Mouse (Mus musculus) neural tube, embryonic 11.5 days (tissue): ENCODE results near the gene Recql. TPM values are rescaled to one million over a fixed set of nuclear protein-coding genes. Genes with fewer than 3 reads are reported as not detected.

Experiments
- ATAC-seq: fragments of 200-750 bp; cut with Nextera tagmentation; 2 replicates; pipeline ENCODE4 v1.8.0; 2017; ENCODE audit warnings: moderate number of reproducible peaks, mild to moderate bottlenecking, moderate TSS enrichment, moderate library complexity; ENCODE audit not compliant: insufficient read depth, low FRiP score, low TSS enrichment
- DNase-seq: peaks from one replicate; pipeline ENCODE4 v3.0.0-alpha.2; 2015; ENCODE audit warnings: low spot score
- H3K27ac ChIP-seq: fragments of 300-500 bp; sonication (generic); 2 replicates; pipeline ENCODE4 v1.5.1; 2014; ENCODE audit warnings: low read depth, mild to moderate bottlenecking, low read length
- H3K27me3 ChIP-seq: fragments of 300-500 bp; sonication (generic); 2 replicates; pipeline ENCODE4 v1.6.1; 2014; ENCODE audit warnings: mild to moderate bottlenecking, low read length, mixed read lengths; ENCODE audit not compliant: control insufficient read depth, insufficient read depth
- H3K36me3 ChIP-seq: fragments of 300-500 bp; sonication (generic); 2 replicates; pipeline ENCODE4 v1.6.1; 2014; ENCODE audit warnings: mild to moderate bottlenecking, low read length, moderate library complexity, mixed read lengths; ENCODE audit not compliant: control insufficient read depth, insufficient read depth
- H3K4me1 ChIP-seq: fragments of 300-500 bp; sonication (generic); 2 replicates; pipeline ENCODE4 v1.6.1; 2014; ENCODE audit warnings: low read length, mixed read lengths; ENCODE audit not compliant: control insufficient read depth, insufficient read depth
- H3K4me2 ChIP-seq: fragments of 300-500 bp; sonication (generic); 2 replicates; pipeline ENCODE4 v1.6.1; 2014; ENCODE audit warnings: low read depth, mild to moderate bottlenecking, moderate library complexity
- H3K4me3 ChIP-seq: fragments of 300-500 bp; sonication (generic); 2 replicates; pipeline ENCODE4 v1.5.1; 2014; ENCODE audit warnings: low read depth, low read length
- H3K9ac ChIP-seq: fragments of 300-500 bp; sonication (generic); 2 replicates; pipeline ENCODE4 v1.6.1; 2014; ENCODE audit warnings: mild to moderate bottlenecking, low read length
- H3K9me3 ChIP-seq: fragments of 300-500 bp; sonication (generic); 2 replicates; pipeline ENCODE4 v1.6.1; 2016; ENCODE audit warnings: low read length; ENCODE audit not compliant: control insufficient read depth
- WGBS: fragments of 180-500 bp; shearing (Covaris S2); extraction: QIAGEN DNeasy Blood & Tissue Kit; methylation state at CpG from one replicate; pipeline ENCODE4 v1.1.7; 2014; 5-methylcytosine and 5-hydroxymethylcytosine counted together
- polyA plus RNA-seq: library from polyadenylated mRNA; unstranded; fragments of >200 nt; fragmentation: Nextera tagmentation; extraction: Ambion mirVana; gene quantifications from 2 replicates; pipeline ENCODE4 v1.2.1, GENCODE M21; 2014

The Recql gene
- polyA plus RNA-seq, 1 experiment from 2014 or later = 37.6 TPM

DNA sequence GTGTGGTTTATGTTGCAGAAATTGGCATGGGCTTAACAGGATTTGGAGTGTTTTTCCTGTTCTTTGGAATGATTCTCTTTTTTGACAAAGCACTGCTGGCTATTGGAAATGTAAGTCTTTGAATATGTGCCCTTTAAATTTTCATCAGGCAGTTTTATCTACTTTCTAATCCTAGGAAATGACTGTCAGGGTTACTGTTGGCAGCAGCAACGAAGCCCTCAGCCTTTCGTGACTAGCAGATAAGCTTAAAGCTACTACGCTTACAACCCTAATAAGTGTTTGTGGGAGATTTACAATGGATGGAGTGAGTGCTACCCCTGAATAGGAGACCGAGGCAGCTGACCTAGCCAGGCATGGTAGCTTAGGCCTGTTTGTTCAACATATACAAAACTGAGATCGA, 5.4 kb upstream of the Recql start:
- ATAC-seq (no peak), DNase-seq (no peak)
- 90% methylated on average over 5 of the region's 5 CpGs for WGBS
- peaks cover 6% of the 10 kb centered on the region for H3K36me3 ChIP-seq
- H3K27ac ChIP-seq = no peak overlapping the region
- H3K9ac ChIP-seq = no peak overlapping the region
- H3K4me2 ChIP-seq = no peak overlapping the region
- H3K4me1 ChIP-seq = 0 out of 2 replicates have a peak, but pooled peaks cover 3% of the 10 kb centered on the region
- H3K4me3 ChIP-seq = no peak overlapping the region
- H3K9me3 ChIP-seq = no peaks in the 10 kb centered on the region
- H3K27me3 ChIP-seq = no peaks in the 10 kb centered on the region

DNA sequence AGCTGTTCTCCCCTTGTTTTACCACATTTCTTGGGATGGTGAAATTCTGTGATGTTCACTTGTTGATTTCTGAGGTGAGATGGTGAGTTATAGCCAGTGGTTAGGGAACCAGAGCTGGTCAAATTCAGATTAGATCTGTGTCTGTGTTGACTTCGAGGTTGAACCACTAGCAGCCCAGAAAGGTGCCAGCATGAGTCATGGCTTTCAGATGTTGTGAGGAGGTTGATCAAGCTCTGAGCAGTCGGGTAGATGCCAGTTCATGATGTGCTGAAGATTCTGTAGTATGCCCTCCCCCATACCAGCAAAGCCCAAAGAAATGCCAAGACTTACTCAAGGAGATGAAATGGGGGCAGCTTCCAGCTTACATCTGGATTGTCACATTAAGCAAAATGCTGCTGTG, 2.2 kb upstream of the Recql start:
- Histone ChIP-seq H3K4me3 (no peak overlapping the region), H3K9me3 (no peaks in the 10 kb centered on the region), H3K27ac (no peak overlapping the region), H3K4me1 (peaks cover 7% of the 10 kb centered on the region; the same call in 1 of the 2 replicates), H3K36me3 (0 out of 2 replicates have a peak, but pooled peaks cover 2% of the 10 kb centered on the region), H3K9ac (no peak overlapping the region), H3K27me3 (no peaks in the 10 kb centered on the region), H3K4me2 (no peak overlapping the region)
- no peak for ATAC-seq
- no peak for DNase-seq
- 90% methylated on average over 2 of the region's 2 CpGs for WGBS

DNA sequence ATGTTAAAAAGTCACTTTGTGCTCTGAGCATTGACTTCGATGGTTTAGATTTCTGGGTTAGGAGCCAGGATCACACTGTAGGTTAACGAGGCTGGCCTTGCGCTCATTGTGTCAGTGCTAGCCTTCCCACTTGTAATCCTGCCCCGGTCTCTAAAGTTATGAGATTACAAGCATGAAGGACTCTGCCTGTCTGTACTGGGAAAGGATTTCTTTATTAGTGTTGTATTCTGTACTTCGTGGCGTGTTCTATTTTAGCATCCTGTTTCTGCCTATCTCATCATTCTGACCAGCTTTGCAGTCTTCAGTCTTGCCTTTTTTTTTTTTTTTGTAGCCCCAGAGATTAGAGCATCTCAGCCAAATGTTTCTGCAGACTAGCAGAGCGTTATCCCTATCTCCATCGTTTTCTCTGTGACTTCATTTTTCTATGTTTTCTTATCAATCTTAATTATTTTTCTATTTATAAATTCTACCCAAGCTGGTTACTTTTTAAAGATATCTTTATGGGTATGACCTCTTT, 926 bp upstream of the Recql start:
- H3K9ac ChIP-seq = peak overlapping the region; percentile 82
- no peaks in the 10 kb centered on the region for H3K9me3 ChIP-seq
- peaks cover 7% of the 10 kb centered on the region; the same call in 1 of the 2 replicates for H3K4me1 ChIP-seq
- WGBS = 25% methylated on average over 8 of the region's 8 CpGs
- H3K27ac ChIP-seq = no peak overlapping the region
- no peak for DNase-seq
- no peaks in the 10 kb centered on the region for H3K27me3 ChIP-seq
- peak overlapping the region; percentile 93 for H3K4me3 ChIP-seq
- ATAC-seq = no peak
- H3K36me3 ChIP-seq = 0 out of 2 replicates have a peak, but pooled peaks cover 2% of the 10 kb centered on the region
- peak overlapping the region; percentile 68 for H3K4me2 ChIP-seq

DNA sequence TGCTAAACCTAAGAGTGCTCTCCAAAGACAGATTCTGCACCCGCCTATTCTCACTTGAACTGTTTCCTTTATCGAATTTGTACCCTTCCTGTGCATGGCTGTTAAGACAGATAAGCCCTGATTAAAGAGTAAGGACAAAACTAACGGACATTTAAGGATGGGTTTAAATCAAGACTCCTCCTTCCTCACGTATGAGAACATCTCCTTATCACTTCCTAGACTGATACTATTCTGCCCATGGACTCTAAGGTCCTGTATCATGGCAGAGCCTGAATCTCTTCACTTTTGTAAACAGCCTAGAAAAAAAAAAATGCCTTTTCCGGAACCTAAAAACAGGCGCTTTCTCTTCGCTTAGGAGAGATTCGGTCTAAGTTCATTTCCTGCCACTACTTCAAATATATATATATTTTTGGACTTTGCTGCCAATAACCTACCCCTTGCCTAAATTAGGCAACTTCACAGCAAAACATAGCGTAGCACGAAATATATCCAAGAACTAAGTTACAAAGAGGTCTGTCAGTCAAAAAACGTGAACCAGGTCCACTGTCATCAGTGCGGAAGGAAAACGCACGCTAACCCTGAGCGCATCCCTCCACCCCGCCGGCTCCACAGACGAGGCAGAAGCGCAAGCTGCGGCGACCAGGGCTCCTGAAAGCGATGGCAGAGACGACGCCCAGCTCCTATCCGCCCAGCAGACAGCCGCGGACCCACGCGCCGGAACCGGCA, 439 bp downstream of the Recql start:
- DNase-seq (no peak), ATAC-seq (peak; percentile 81)
- Histone ChIP-seq H3K4me2 (peak overlapping the region; percentile 58), H3K9me3 (no peaks in the 10 kb centered on the region), H3K9ac (peak overlapping the region; percentile 67), H3K4me3 (peak overlapping the region; percentile 93), H3K27me3 (no peaks in the 10 kb centered on the region), H3K36me3 (no peaks in the 10 kb centered on the region), H3K4me1 (peaks cover 7% of the 10 kb centered on the region; the same call in 1 of the 2 replicates), H3K27ac (no peak overlapping the region)
- WGBS = 6% methylated on average over 30 of the region's 31 CpGs

DNA sequence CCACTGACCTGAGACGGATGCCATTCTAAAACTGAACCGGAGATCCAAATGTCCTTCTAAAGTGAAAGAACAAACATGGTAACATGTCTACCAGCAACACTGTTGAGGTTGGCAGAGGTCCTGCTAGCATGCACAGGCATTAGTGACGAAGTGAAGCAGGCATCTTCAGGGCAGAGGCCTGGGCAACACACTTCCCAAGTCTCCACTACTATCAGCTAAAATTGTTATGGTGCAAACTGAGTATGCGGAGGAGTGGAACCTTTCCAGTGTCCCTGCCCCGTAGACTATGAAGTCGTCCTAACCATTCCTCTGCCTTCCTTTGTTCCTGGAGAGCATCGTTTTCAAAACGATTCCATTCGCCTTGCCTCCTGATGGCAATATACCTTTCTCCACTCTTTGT, 2.4 kb downstream of the Recql start:
- WGBS = 91% methylated on average over 9 of the region's 9 CpGs
- ATAC-seq (no peak), DNase-seq (no peak)
- Histone ChIP-seq H3K36me3 (no peaks in the 10 kb centered on the region), H3K9me3 (no peaks in the 10 kb centered on the region), H3K4me3 (no peak overlapping the region), H3K4me2 (no peak overlapping the region), H3K27me3 (no peaks in the 10 kb centered on the region), H3K27ac (no peak overlapping the region), H3K9ac (no peak overlapping the region), H3K4me1 (peaks cover 7% of the 10 kb centered on the region; the same call in 1 of the 2 replicates)

DNA sequence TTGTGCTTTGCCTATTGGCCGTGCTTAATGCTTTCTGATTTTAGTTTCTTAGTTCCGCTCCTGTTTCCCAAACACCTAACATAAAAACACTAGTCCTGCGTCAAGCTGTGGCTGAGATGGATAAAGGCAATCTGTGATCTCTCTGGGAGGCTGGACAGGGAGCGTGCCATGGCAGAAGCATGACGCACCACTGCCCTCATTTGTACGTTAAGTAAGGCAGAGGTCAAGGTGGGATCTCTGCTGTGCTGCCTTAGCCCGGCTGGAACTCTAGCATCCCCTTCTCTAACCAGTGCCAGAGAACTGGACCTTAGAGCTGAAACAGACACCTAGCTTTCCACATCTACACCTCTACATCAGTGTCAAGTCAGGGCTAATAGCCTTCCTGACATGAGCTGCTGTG, 5.3 kb downstream of the Recql start:
- Histone ChIP-seq H3K27me3 (no peaks in the 10 kb centered on the region), H3K9me3 (no peaks in the 10 kb centered on the region), H3K36me3 (no peaks in the 10 kb centered on the region; the same call in 1 of the 2 replicates), H3K4me3 (no peak overlapping the region), H3K27ac (no peak overlapping the region), H3K9ac (no peak overlapping the region), H3K4me2 (no peak overlapping the region), H3K4me1 (peaks cover 4% of the 10 kb centered on the region; the same call in 1 of the 2 replicates)
- no peak for ATAC-seq
- 93% methylated on average over 7 of the region's 7 CpGs for WGBS
- no peak for DNase-seq

DNA sequence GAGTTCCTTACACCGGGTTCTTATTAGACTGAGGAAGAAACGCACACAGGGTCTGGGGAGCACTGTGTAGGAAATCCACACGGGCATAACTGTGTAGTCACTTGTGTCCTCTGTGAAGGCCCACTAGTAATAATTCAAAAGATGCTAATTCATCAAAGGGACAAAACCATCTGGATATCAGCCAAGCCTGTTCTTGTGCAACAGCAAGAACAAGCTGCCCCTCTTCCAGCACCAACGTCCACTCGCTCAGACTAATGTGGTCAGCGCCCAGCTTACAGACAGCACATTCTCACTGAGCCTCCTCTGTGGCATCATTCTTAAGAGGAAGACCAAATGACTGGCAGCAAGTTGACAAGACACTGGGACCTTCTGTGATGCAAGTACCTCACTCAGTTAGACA, 6.9 kb downstream of the Recql start:
- H3K27me3 ChIP-seq = no peaks in the 10 kb centered on the region
- no peak for DNase-seq
- no peak overlapping the region for H3K27ac ChIP-seq
- no peaks in the 10 kb centered on the region for H3K9me3 ChIP-seq
- peaks cover 2% of the 10 kb centered on the region; the same call in 1 of the 2 replicates for H3K36me3 ChIP-seq
- WGBS = 92% methylated on average over 6 of the region's 6 CpGs
- H3K4me1 ChIP-seq = no peaks in the 10 kb centered on the region
- H3K4me3 ChIP-seq = no peak overlapping the region
- ATAC-seq = no peak
- no peak overlapping the region for H3K4me2 ChIP-seq
- no peak overlapping the region for H3K9ac ChIP-seq

DNA sequence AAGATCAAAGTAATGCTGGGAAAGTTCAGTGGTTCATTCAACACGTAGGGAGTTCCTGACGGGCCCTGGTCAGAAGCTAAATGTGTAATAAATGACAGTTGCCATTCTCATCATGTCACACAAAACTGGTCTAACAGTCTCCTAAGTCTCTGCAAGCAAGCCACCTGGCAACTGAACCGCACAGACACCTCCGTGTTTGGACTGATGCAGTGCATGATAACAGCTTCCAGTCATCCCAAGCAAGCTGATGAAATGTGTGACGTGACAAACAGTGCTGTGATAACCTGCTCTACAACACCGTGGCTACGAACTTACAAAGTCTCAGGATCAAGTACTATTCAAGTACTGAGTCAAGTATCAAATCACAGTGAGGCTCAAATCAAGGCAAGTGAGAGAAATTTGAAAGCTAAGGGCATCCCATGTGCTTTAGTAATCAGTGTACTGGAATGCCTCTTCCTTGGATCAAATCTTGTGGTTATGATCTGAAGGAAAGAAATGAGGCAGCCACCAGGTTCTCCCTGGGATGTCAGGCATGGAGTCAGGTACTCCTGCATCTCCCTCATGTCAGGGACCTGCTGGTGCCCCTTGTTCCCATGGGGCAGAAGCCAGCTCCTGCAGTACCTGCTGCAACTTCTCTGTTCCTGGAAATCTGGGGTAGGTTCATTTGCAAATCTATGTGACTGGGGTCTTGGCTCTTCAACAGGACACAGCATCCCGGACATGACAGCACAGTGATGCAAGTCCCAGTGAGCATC, 8.1 kb downstream of the Recql start:
- Histone ChIP-seq H3K36me3 (peaks cover 2% of the 10 kb centered on the region; the same call in 1 of the 2 replicates), H3K27ac (no peak overlapping the region), H3K4me1 (no peaks in the 10 kb centered on the region), H3K4me3 (no peak overlapping the region), H3K9ac (no peak overlapping the region), H3K27me3 (no peaks in the 10 kb centered on the region), H3K9me3 (no peaks in the 10 kb centered on the region), H3K4me2 (no peak overlapping the region)
- ATAC-seq = no peak
- no peak for DNase-seq
- 93% methylated on average over 8 of the region's 8 CpGs for WGBS
